Mouse (Mus musculus): ENCODE results near the gene Asap2.

GRCm38 (mm10) chr12:21133972-21134859, 144.0 kb downstream of the Asap2 start:
- no peak for TF ChIP-seq POLR2A (IDR thresholded peaks at IDR 0.05; ENCODE audit: control insufficient read depth, low read depth, low read length)
- no peak for TF ChIP-seq CTCF (IDR thresholded peaks at IDR 0.05; ENCODE audit: control insufficient read depth, insufficient read depth, insufficient replicate concordance, low read depth, low read length)
